Mouse (Mus musculus) kidney, adult 2 months (tissue): ENCODE results near the gene Fem1a. TPM values are rescaled to one million over a fixed set of nuclear protein-coding genes. Genes with fewer than 3 reads are reported as not detected.
A peak's percentile ranks its signal among the peaks of the same experiment; 100 is the strongest.

Source experiments
- DNase-seq: peaks from one replicate; pipeline ENCODE4 v3.0.0; 2021
- H3K27ac ChIP-seq: fragments of 200-500 bp; 2 replicates; pipeline ENCODE4 v1.5.1; 2012; ENCODE audit warnings: low read depth, low read length, control low read depth, inconsistent platforms; ENCODE audit not compliant: insufficient read depth
- H3K27me3 ChIP-seq: fragments of 200-500 bp; replicated peaks from 2 replicates; pipeline ENCODE4 v1.6.1; 2012; ENCODE audit warnings: mild to moderate bottlenecking, moderate library complexity, low read length, inconsistent platforms; ENCODE audit not compliant: control insufficient read depth, insufficient read depth
- H3K36me3 ChIP-seq: fragments of 200-500 bp; 2 replicates; pipeline ENCODE4 v1.6.1; 2012; ENCODE audit warnings: mild to moderate bottlenecking, moderate library complexity, low read length, inconsistent platforms; ENCODE audit not compliant: control insufficient read depth, insufficient read depth
- H3K4me1 ChIP-seq: fragments of 200-500 bp; 2 replicates; pipeline ENCODE4 v1.6.1; 2011; ENCODE audit warnings: low read length; ENCODE audit not compliant: control insufficient read depth, insufficient read depth
- H3K4me3 ChIP-seq: fragments of 200-500 bp; 2 replicates; pipeline ENCODE4 v1.5.1; 2011; ENCODE audit warnings: mild to moderate bottlenecking, low read depth, low read length, control low read depth; ENCODE audit not compliant: insufficient read depth
- CTCF ChIP-seq: fragments of 200-500 bp; conservative IDR thresholded peaks from 2 replicates; pipeline ENCODE4 v1.5.1; 2011; ENCODE audit warnings: low read depth, mild to moderate bottlenecking, control low read depth, low read length, moderate library complexity, mixed read lengths; ENCODE audit not compliant: insufficient read depth, insufficient read length
- POLR2A ChIP-seq: fragments of 200-500 bp; IDR thresholded peaks from one replicate; pipeline ENCODE4 v1.6.1; 2011; ENCODE audit warnings: low read depth, low read length, control low read depth
- WGBS: fragments of 180-500 bp; shearing (Covaris S2); methylation state at CpG from one replicate; pipeline ENCODE4 v1.1.7; 2018; 5-methylcytosine and 5-hydroxymethylcytosine counted together
- polyA plus RNA-seq: library from polyadenylated mRNA; depleted of rRNA; stranded (reverse); fragments of >200 nt; gene quantifications from 2 replicates; pipeline ENCODE4 v1.2.3, GENCODE M21; 2012

Gene Fem1a
- polyA plus RNA-seq, 1 experiment: 23.7 TPM

DNA sequence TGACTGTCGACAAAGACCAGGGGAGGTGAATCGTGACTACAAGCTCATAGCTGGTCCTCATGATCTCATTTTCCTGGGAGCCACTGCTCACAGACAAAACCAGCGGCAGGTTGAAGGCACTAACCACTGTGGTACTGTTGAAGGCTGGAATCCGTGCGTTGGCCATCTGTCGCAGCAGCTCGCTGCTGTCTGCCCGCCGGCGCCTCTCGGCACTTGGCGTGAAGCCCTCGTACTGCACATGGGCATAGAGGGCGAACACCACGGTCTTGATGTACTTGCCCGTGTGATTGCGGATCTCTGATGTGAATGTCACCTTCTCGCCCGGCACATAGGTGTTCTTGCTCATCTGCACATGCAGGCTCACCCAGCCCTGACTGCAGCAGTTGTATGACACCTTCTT, 37.6 kb downstream of the Fem1a start:
- no peak for DNase-seq
- no peaks in the 10 kb centered on the region for H3K27me3 ChIP-seq
- no peak overlapping the region for H3K4me3 ChIP-seq
- H3K36me3 ChIP-seq: no peaks in the 10 kb centered on the region
- WGBS: 90% methylated on average over 19 of the region's 19 CpGs
- H3K4me1 ChIP-seq: peaks cover 11% of the 10 kb centered on the region
- no peak overlapping the region for H3K27ac ChIP-seq
- TF ChIP-seq CTCF (no peak), POLR2A (no peak)

DNA sequence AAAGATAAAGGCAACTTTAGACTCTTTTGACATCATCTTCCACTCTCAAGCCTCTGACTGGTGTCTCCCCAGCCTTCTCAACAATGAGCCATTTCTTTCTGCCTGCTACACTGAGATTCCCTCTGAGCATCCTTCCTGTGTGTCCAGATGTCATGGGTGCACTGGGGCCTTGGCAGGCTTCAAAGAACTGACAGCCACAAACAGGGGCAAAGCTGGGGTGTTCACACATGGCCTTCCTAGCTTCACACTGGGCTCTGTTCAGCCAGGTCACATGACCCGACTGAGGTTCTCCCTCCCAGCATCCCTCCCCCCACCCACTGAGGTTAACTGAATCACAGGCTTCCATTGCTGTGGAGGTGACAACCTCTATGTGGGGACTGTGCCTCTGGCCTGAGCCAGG, 39.6 kb downstream of the Fem1a start:
- WGBS: 70% methylated on average over 1 of the region's 1 CpGs
- H3K27me3 ChIP-seq: no peaks in the 10 kb centered on the region
- DNase-seq: no peak
- H3K4me1 ChIP-seq: peaks cover 7% of the 10 kb centered on the region
- H3K27ac ChIP-seq: no peak overlapping the region
- no peaks in the 10 kb centered on the region for H3K36me3 ChIP-seq
- no peak overlapping the region for H3K4me3 ChIP-seq
- no peak for TF ChIP-seq POLR2A
- no peak for TF ChIP-seq CTCF

DNA sequence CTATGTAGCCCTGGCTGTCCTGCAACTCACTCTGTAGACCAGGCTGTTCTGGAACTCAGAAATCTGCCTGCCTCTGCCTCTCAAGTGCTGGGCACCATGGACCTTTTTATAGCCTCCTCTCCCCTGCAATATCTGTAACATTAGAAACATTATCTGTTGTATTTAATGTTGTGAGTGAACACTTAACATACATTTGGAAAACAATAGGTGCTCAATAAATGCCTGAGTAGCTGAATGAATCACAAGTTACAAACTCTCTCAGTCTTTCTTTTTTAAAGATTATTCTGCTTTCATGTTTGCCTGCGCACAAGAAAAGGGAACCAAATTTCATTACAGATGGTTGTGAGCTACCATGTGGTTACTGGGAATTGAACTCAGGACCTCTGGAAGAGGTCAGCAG, 41.6 kb downstream of the Fem1a start:
- no peak for DNase-seq
- no peak for TF ChIP-seq POLR2A
- TF ChIP-seq CTCF: no peak
- H3K36me3 ChIP-seq: no peaks in the 10 kb centered on the region
- H3K27me3 ChIP-seq: no peaks in the 10 kb centered on the region
- WGBS: 91% methylated on average over 1 of the region's 1 CpGs
- H3K4me3 ChIP-seq: no peak overlapping the region
- peaks cover 7% of the 10 kb centered on the region; the same call in 1 of the 2 replicates for H3K4me1 ChIP-seq
- H3K27ac ChIP-seq: no peak overlapping the region

DNA sequence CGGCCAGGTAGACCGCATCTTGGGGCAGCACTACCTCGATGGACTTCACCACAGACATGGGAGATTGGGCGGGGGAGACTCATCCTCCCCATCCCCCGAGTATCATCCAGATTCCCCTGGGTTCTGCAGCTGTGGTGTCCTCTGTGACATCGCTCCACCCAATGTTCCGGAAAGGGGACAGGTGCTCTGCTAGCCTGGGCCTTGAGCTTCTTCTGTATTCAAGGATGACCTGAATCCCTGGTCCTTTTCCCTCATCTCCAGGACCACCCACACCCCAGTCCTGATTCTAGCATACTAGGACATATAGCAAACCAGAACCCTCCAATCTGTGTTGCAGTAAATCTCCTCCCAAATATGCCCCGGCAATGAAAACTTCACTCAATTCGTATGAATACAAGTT, 43.6 kb downstream of the Fem1a start, which contains the start of gene Arrdc5:
TSS of gene Arrdc5 (minus strand) at position 101 of the 400 bp plus-strand sequence.
- peaks cover 11% of the 10 kb centered on the region; the same call in 1 of the 2 replicates for H3K4me1 ChIP-seq
- no peak for DNase-seq
- TF ChIP-seq CTCF (no peak), POLR2A (no peak)
- no peaks in the 10 kb centered on the region for H3K27me3 ChIP-seq
- WGBS: 89% methylated on average over 9 of the region's 9 CpGs
- no peaks in the 10 kb centered on the region for H3K36me3 ChIP-seq
- no peak within 1 kb of the TSS for H3K4me3 ChIP-seq
- no peak within 1 kb of the TSS for H3K27ac ChIP-seq

DNA sequence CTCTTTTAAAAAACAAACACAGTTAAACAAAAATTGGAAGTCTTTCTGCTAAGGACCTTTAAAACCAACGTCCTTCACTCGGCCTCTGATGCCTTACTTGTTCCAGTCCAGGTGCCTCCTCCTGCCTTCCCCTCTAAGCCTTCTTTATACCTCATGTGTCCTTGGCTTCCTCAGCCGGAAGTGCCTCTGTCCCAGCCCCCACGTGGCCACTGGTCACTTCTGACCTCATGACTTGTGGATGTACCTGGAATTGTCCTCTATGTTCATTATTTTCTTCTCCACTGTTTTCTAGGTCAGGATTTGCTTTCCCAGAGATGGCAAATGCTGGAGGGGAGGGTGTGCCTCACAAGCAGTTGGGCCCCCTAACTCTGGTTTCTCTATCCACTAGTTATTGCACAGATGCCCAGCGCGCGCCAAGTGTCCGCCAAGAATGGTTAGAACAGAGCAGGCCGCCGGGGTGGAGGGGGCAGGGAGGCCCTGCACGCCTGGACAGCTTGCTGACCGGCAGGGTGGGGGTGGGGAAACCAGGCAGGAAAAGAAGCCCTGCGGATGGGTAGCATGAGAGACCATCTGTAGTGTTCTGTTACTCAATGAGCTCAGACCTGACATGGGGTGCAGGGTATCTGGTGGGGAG, 45.9 kb downstream of the Fem1a start:
- no peaks in the 10 kb centered on the region for H3K27me3 ChIP-seq
- TF ChIP-seq CTCF (no peak), POLR2A (no peak)
- 21% methylated on average over 13 of the region's 13 CpGs for WGBS
- no peak overlapping the region for H3K4me3 ChIP-seq
- peaks cover 11% of the 10 kb centered on the region; the same call in 1 of the 2 replicates for H3K4me1 ChIP-seq
- peak; percentile 54 for DNase-seq
- H3K27ac ChIP-seq: no peak overlapping the region
- H3K36me3 ChIP-seq: no peaks in the 10 kb centered on the region

DNA sequence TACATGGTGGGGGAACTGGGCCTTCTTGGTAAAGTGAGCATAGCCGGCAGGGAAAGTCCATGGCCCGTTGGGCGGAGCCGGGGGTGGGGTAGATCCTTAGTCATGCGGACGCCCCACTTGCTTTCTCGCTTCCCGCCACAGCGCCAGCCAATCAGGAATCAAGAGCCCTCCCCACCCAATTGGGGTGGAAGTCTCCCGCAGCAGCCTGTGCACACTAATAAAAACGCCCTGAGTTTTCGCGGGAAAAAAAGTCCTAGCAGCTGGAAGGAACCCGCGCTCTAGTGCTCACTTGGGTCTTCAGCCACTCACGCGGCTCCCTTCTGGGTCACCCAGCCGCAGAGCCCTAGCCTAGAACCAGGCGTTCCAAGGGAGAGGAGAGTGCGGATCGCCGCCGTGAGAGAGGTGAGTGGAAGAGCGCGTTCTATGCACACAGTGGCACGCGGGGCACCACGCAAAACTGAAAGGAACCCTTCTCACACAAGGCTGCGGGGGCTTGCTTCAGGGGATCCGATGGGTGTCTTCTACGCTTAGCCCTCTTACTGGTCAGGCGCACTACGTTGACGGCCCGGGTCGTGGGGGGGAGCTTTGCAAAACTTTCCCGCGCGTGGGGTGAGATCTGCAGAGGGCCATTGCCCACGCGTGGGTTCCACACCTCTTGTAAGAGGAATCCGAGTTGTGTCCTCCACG, 46.7 kb downstream of the Fem1a start, which contains the start of gene Uhrf1:
TSS of gene Uhrf1 (plus strand) at position 162 of the 687 bp plus-strand sequence.
- no peak for TF ChIP-seq POLR2A
- peak within 1 kb of the TSS; percentile 76 for H3K4me3 ChIP-seq
- H3K27ac ChIP-seq: no peak within 1 kb of the TSS
- under 1% methylated on average over 43 of the region's 43 CpGs for WGBS
- peak; percentile 84 for DNase-seq
- no peaks in the 10 kb centered on the region for H3K27me3 ChIP-seq
- no peaks in the 10 kb centered on the region for H3K36me3 ChIP-seq
- peaks cover 11% of the 10 kb centered on the region; the same call in 1 of the 2 replicates for H3K4me1 ChIP-seq

DNA sequence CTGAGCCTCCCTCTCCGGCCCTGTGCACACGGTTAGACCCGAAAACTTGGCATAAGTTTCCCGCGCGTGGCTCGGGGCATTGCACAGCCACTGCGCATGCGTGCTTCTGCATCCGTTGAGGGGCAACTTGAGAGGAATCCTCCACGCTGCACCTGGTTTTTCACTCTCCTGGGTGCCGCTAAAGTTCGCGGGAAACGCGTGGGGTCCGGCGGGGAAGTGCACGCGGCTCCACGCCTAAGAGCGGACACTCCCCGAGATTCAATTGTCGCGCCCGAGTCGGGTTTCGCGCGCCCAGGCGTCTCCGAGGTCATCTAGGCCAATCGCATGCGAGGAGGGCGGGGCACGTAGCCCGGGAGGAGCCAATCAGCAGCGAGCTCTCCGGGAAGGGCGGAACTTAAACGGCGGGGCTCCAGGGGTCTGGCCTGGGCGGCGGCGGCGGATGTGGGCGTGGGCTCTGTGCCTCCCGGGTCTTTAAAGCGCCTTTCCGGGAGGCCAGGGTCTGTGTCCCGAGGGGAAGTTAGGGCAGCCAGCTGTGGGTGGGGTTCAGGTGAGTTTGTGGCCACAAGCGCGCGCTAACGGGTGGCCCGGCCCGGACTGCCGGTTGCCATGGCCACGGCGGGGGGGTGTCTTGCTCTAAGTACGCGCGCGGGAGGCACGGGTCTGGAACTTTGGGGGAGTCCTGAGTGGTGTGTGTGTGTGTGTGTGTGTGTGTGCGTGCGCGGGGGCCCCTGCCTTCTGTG, 47.4 kb downstream of the Fem1a start:
- TF ChIP-seq CTCF (no peak), POLR2A (no peak)
- H3K27me3 ChIP-seq: no peaks in the 10 kb centered on the region
- 1% methylated on average over 68 of the region's 68 CpGs for WGBS
- H3K4me3 ChIP-seq: peak overlapping the region; percentile 76
- peaks cover 11% of the 10 kb centered on the region; the same call in 1 of the 2 replicates for H3K4me1 ChIP-seq
- H3K36me3 ChIP-seq: no peaks in the 10 kb centered on the region
- peak; percentile 97 for DNase-seq
- H3K27ac ChIP-seq: no peak overlapping the region
